Mouse (Mus musculus) forebrain, embryonic 15.5 days (tissue): ENCODE results near the gene Tmem35b. TPM values are rescaled to one million over a fixed set of nuclear protein-coding genes. Genes with fewer than 3 reads are reported as not detected.

Experiments used
- ATAC-seq: fragments of 200-750 bp; cut with Nextera tagmentation; replicated peaks from 2 replicates; pipeline ENCODE4 v1.8.0; 2017; ENCODE audit warnings: mild to moderate bottlenecking, moderate TSS enrichment, moderate library complexity
- H3K27ac ChIP-seq: fragments of 300-500 bp; sonication (generic); replicated peaks from 2 replicates; pipeline ENCODE4 v1.5.1; 2015; ENCODE audit warnings: mild to moderate bottlenecking, inconsistent platforms
- H3K27me3 ChIP-seq: fragments of 300-500 bp; sonication (generic); 2 replicates; pipeline ENCODE4 v1.6.1; 2015; ENCODE audit warnings: inconsistent platforms
- H3K36me3 ChIP-seq: fragments of 300-500 bp; sonication (generic); 2 replicates; pipeline ENCODE4 v1.6.1; 2015; ENCODE audit warnings: mild to moderate bottlenecking, inconsistent platforms
- H3K4me1 ChIP-seq: fragments of 300-500 bp; sonication (generic); 2 replicates; pipeline ENCODE4 v1.6.1; 2015; ENCODE audit warnings: inconsistent platforms
- H3K4me2 ChIP-seq: fragments of 300-500 bp; sonication (generic); replicated peaks from 2 replicates; pipeline ENCODE4 v1.6.1; 2015; ENCODE audit warnings: mild to moderate bottlenecking, inconsistent platforms
- H3K4me3 ChIP-seq: fragments of 300-500 bp; sonication (generic); 2 replicates; pipeline ENCODE4 v1.5.1; 2015; ENCODE audit warnings: mild to moderate bottlenecking, inconsistent platforms
- H3K9ac ChIP-seq: fragments of 300-500 bp; sonication (generic); replicated peaks from 2 replicates; pipeline ENCODE4 v1.6.1; 2015; ENCODE audit warnings: mild to moderate bottlenecking, inconsistent platforms
- H3K9me3 ChIP-seq: fragments of 300-500 bp; sonication (generic); 2 replicates; pipeline ENCODE4 v1.6.1; 2016; ENCODE audit warnings: inconsistent platforms
- WGBS: fragments of 180-500 bp; shearing (Covaris S2); methylation state at CpG from one replicate; pipeline ENCODE4 v1.1.7; 2015; ENCODE audit warnings: mixed read lengths; 5-methylcytosine and 5-hydroxymethylcytosine counted together
- polyA plus RNA-seq: library from polyadenylated mRNA; unstranded; fragments of >200 nt; fragmentation: Nextera tagmentation; extraction: Ambion mirVana; gene quantifications from 2 replicates; pipeline ENCODE4 v1.2.1, GENCODE M21; 2015

The Tmem35b gene
- polyA plus RNA-seq, 1 experiment from 2014 or later: 14.2 TPM

DNA sequence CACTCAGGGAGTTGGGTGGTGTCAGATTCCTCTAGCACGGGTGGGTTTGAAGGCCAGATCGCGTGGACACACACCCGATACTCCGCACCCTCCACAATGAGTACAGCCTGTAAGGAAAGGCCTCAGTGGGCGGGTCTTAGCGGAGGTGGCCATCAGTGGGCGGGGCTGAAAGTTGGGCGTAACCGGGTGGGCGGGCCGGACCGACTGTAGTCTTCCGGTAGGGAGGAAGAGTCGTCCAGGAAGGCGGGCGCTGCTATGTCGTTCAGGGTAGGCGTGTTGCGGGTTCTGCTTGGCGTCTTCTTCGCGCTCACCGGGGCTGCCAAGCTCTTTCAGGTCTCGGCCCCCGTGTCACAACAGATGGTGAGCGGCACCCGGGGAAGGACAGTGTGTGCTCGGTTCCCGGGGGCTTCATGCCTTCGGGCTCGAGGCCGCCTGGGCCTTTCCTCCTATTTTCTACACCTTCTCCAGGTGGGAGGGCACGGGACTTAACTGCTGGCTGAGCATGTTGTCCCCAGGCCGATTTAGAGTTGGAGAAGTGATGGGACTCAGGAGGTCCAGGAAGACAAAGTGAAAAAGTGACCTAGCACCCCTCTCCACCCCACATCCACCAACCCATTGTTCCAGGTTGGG, 2.5 kb downstream of the Tmem35b start:
- H3K27me3 ChIP-seq: no peaks in the 10 kb centered on the region
- no peak overlapping the region for H3K27ac ChIP-seq
- 0 out of 2 replicates have a peak, but pooled peaks cover 3% of the 10 kb centered on the region for H3K36me3 ChIP-seq
- under 1% methylated on average over 34 of the region's 35 CpGs for WGBS
- peak; percentile 91 for ATAC-seq
- peak overlapping the region; percentile 47 for H3K4me3 ChIP-seq
- H3K4me2 ChIP-seq: peak overlapping the region; percentile 72
- H3K9me3 ChIP-seq: no peaks in the 10 kb centered on the region
- H3K4me1 ChIP-seq: peaks cover 7% of the 10 kb centered on the region
- H3K9ac ChIP-seq: peak overlapping the region; percentile 53

DNA sequence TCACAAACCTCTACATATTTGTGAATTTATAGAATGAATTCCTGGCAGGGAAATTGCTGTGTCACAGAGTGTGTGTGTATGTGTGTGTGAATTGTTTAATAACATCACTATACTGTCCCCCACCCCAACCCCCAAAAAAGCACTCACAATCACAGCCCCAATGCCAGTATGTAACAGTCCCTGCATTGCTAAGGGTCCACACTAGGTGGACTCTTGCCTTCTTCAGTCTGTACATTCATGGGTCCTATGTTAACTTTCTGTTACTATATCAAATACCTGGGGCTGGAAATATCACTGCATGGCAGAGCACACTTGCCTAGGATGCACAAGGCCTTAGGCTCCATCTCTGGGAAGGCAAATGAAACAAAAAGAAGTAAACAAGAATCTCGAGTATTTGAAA, 11.2 kb downstream of the Tmem35b start:
- no peak overlapping the region for H3K4me2 ChIP-seq
- no peaks in the 10 kb centered on the region for H3K4me1 ChIP-seq
- 59% methylated on average over 1 of the region's 1 CpGs for WGBS
- no peak overlapping the region for H3K4me3 ChIP-seq
- no peaks in the 10 kb centered on the region for H3K9me3 ChIP-seq
- no peak overlapping the region for H3K9ac ChIP-seq
- no peaks in the 10 kb centered on the region for H3K27me3 ChIP-seq
- no peaks in the 10 kb centered on the region for H3K36me3 ChIP-seq
- H3K27ac ChIP-seq: no peak overlapping the region
- no peak for ATAC-seq

DNA sequence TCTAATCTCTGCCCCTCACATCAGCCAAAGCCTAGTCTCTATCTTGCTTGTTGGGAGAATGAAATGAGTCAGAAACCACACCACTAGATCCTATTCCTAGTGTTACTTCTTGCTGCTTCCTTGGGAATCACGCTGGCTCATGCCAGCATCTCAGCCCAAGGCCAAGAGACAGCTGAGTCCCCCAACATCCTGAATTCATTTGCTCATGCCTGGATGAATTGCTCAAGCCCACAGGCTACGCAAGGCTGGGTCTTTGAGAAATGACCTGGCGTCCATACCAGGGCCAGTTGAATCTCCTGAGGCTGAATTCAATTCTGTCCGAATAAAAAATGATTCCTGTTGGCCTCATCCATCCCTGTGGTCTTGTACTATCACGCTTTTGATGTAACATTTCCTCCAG, 14.1 kb downstream of the Tmem35b start:
- 89% methylated on average over 5 of the region's 5 CpGs for WGBS
- no peak for ATAC-seq

DNA sequence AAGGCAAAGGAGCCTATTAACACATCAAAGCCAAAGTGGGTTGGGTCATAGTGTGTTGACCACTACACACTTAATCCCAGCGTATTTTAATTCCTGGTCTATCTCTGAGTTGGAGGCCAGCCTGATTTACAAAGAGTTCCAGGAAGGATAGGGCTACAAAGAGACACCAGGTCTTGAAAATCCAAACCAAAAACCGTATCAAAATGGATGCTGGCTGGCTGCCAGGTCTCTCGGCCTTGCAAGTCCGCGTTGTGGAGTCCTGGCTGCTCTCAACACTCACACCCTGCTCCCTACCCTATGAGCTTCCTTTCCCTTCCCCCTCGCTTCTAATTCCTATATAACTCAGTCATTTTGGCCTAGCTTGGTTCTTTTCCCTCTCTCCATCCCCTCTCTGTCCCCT, 15.0 kb downstream of the Tmem35b start:
- ATAC-seq: no peak
- Histone ChIP-seq H3K4me3 (no peak overlapping the region), H3K4me1 (no peaks in the 10 kb centered on the region), H3K27ac (no peak overlapping the region), H3K27me3 (no peaks in the 10 kb centered on the region), H3K9me3 (no peaks in the 10 kb centered on the region), H3K9ac (no peak overlapping the region), H3K4me2 (no peak overlapping the region), H3K36me3 (no peaks in the 10 kb centered on the region)
- whole genome bisulfite sequencing: 25% methylated on average over 6 of the region's 6 CpGs

More for the DNA sequence above, 14.1 kb downstream of the Tmem35b start:
- Histone ChIP-seq H3K4me1 (no peaks in the 10 kb centered on the region), H3K4me2 (no peak overlapping the region), H3K36me3 (no peaks in the 10 kb centered on the region), H3K9me3 (no peaks in the 10 kb centered on the region), H3K27me3 (no peaks in the 10 kb centered on the region), H3K27ac (no peak overlapping the region), H3K4me3 (no peak overlapping the region), H3K9ac (no peak overlapping the region)

DNA sequence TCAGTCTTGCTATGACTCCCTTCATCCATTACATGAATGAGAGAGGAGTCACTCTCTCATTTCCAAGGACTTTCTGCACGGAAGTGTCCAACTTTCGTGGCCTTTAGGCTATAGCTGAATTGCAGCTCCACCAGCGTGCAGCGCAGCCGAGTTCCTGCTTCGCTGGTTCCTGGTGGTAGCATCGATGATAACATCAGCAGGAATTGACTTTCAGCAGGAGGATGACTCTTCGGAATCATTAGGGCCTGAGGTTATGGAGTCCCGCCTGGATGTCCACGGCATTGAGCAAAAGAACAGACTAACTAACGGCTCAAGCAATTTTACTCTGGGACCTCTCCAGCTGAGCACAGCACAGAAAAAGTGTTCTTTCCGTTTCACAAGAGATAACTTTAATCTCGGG, 26.5 kb downstream of the Tmem35b start:
- no peaks in the 10 kb centered on the region for H3K4me1 ChIP-seq
- H3K27me3 ChIP-seq: no peaks in the 10 kb centered on the region
- H3K27ac ChIP-seq: no peak overlapping the region
- no peak for ATAC-seq
- no peak overlapping the region for H3K4me2 ChIP-seq
- H3K4me3 ChIP-seq: no peak overlapping the region
- WGBS: 83% methylated on average over 13 of the region's 13 CpGs
- H3K9ac ChIP-seq: no peak overlapping the region
- H3K36me3 ChIP-seq: no peaks in the 10 kb centered on the region
- H3K9me3 ChIP-seq: no peaks in the 10 kb centered on the region

DNA sequence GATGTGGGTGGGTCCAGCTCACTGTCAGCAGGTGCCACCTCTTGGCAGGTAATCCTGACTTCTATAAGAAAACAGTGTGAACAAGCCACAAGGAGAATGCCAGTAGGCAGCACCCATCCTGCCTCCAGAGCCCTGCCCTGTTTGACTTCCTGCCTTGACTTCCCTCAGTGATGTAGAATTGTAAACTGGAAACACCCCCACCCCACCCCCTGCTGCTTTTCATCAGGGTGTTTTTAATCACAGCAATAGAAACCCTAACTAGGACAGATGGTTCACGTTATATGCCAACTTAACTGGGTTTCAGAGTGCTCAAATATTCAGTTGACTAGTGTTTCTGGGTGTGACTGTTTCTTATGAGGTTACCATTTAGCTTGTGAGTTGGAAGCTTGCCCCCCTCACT, 29.9 kb downstream of the Tmem35b start:
- Histone ChIP-seq H3K4me2 (no peak overlapping the region), H3K27ac (no peak overlapping the region), H3K27me3 (no peaks in the 10 kb centered on the region), H3K4me1 (no peaks in the 10 kb centered on the region), H3K9ac (no peak overlapping the region), H3K9me3 (no peaks in the 10 kb centered on the region), H3K36me3 (no peaks in the 10 kb centered on the region), H3K4me3 (no peak overlapping the region)
- 47% methylated on average over 1 of the region's 1 CpGs for WGBS
- ATAC-seq: no peak

DNA sequence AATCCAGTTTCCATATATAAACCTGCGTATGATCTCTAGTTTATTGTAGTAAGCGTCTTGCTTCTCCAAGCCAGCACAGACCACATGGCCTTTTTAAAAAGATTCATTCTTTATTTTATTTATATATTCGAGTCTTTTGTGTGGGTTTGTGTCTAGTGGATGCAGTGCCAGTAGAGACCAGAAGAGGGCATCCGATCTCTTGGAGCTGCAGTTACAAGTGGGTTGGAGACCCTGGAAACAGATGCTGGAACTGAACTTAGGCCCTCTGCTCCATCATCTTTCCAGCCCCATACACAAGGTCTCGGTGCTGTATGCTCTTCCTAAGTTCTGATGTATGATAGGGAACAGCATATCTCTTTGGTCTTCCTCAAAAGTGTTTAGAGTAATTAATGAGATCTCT, 32.3 kb downstream of the Tmem35b start:
- H3K9me3 ChIP-seq: no peaks in the 10 kb centered on the region
- whole genome bisulfite sequencing: 64% methylated on average over 5 of the region's 5 CpGs
- H3K27ac ChIP-seq: no peak overlapping the region

DNA sequence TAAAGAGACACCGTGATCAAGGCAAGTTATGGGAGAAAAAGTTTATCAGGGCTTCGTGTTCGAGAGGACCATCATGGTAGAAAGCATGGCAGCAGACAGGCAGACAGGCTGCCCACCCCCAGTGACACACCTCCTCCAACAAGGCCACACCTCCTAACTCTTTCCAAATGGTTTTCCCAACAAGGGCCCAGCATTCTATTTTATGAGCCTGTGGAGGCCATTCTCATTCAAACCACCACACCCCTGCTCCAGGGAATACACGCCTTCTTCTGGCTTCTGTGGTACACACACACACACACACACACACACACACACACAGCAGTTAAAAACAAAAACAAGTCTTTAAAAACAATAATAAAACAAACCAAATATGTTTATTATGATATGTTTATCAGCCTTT, 34.3 kb downstream of the Tmem35b start:
- Histone ChIP-seq H3K9me3 (no peaks in the 10 kb centered on the region), H3K4me2 (no peak overlapping the region), H3K4me3 (no peak overlapping the region), H3K36me3 (no peaks in the 10 kb centered on the region), H3K27me3 (no peaks in the 10 kb centered on the region), H3K4me1 (no peaks in the 10 kb centered on the region), H3K27ac (no peak overlapping the region), H3K9ac (no peak overlapping the region)
- ATAC-seq: no peak
- 87% methylated on average over 4 of the region's 4 CpGs for WGBS

More for the DNA sequence above, 32.3 kb downstream of the Tmem35b start:
- Histone ChIP-seq H3K36me3 (no peaks in the 10 kb centered on the region), H3K4me2 (no peak overlapping the region), H3K4me1 (no peaks in the 10 kb centered on the region), H3K4me3 (no peak overlapping the region), H3K27me3 (no peaks in the 10 kb centered on the region), H3K9ac (no peak overlapping the region)
- ATAC-seq: no peak

DNA sequence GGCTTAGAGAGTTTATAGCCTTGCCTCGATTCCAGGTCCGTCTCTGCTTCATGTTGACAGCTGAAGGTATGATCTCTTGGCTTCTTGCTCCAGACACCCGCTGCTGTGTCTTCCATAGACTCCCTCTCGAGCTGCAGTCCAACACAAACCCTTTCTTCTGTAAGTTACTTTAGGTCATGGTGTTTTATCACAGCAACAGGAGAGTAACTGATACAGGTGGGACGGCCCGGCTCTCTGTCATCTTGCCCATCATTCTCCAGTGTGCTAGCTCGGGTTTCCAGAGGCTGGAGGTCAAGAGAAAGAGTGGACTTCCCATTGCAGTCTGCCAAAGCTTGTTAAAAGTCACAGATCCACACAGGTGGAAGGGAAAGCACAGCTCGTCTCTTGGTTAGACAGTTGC, 40.4 kb downstream of the Tmem35b start:
- WGBS: 77% methylated on average over 8 of the region's 8 CpGs

DNA sequence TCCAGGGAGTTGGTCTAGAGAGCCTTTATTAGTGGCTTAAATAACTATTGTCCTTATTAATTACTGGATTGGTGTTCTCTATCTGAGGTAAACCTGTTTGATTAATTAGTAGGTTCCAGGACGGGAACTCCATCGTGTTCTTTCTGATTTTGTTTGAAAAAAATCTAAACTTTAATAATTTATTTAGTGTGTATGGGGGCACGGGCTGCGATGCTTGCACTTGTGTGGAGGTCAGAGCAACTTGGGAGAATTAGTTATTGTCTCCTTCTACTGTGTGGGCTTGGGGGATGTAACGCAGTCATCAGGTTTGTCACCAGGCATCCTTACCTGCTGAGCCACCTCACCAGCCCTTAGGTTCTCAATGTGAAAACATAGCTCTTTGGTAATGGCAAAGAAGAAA, 43.6 kb downstream of the Tmem35b start:
- Histone ChIP-seq H3K4me1 (peaks cover 37% of the 10 kb centered on the region), H3K36me3 (no peaks in the 10 kb centered on the region), H3K9ac (no peak overlapping the region), H3K4me2 (no peak overlapping the region), H3K4me3 (no peak overlapping the region), H3K27ac (no peak overlapping the region), H3K27me3 (no peaks in the 10 kb centered on the region; the same call in 1 of the 2 replicates), H3K9me3 (no peaks in the 10 kb centered on the region)
- WGBS: 69% methylated on average over 5 of the region's 5 CpGs
- no peak for ATAC-seq

More for the DNA sequence above, 40.4 kb downstream of the Tmem35b start:
- Histone ChIP-seq H3K4me2 (no peak overlapping the region), H3K36me3 (no peaks in the 10 kb centered on the region), H3K9ac (no peak overlapping the region), H3K4me1 (peaks cover 12% of the 10 kb centered on the region), H3K27me3 (no peaks in the 10 kb centered on the region; the same call in 1 of the 2 replicates), H3K9me3 (no peaks in the 10 kb centered on the region), H3K4me3 (no peak overlapping the region), H3K27ac (no peak overlapping the region)
- no peak for ATAC-seq

DNA sequence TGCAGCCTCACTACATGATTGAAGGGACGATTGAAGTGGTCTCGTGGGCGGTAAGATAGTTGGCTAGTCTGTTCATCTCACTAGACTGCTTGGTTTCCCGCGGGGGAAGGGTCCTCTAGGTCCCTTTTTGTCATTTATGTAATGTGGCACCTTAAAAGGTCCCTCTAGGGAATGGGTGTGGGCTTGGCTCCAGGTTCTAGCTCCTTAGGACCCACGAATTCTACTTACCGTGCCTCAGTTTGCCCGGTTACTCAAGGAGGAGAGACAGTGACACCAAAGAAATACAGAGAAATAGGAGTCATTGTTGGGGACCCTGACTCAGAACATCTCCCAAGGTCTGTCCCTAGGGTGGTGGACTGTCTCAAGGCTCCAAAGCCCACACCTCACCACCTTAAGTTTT, 44.2 kb downstream of the Tmem35b start:
- peak overlapping the region; percentile 96 for H3K4me2 ChIP-seq
- WGBS: 12% methylated on average over 8 of the region's 8 CpGs
- H3K36me3 ChIP-seq: no peaks in the 10 kb centered on the region
- ATAC-seq: no peak
- peaks cover 43% of the 10 kb centered on the region for H3K4me1 ChIP-seq
- peak overlapping the region; percentile 65; the same call in 1 of the 2 replicates for H3K9ac ChIP-seq
- H3K9me3 ChIP-seq: no peaks in the 10 kb centered on the region
- H3K4me3 ChIP-seq: peak overlapping the region; percentile 68
- H3K27ac ChIP-seq: no peak overlapping the region
- H3K27me3 ChIP-seq: no peaks in the 10 kb centered on the region; the same call in 1 of the 2 replicates

DNA sequence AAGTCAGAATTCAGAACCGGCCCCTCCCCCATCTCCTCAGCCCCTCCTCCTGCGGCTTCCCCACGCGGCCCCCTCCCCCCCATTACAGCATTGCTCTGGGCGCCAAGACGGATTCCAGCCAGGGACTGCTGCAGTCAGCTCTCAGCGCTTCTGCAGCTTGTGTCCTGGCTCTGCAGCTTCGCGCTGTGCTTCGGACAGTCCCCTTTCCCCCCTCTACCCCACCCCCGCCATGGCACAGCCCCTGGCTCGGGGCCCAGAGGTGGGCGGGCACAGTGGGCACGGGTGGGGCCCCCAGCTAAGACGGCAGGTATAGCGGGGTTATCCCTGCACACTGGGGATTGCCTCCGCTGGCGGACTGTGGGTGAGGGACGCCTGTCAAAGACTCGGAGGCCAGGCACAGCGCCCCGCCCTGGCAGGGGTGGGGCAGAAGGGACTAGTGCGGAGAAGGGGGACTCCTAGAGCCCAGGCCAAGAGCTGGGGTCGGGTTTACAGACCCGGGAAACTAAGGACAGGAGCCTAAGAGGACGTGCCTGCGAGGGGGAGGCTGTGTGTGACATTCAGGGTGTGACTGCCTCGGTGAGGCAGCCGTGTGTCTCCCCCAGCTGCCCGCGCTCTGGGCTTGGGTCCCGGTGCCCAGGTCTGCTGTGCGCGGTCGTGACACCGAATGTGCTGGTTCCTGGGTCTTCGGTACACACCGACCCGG, 44.9 kb downstream of the Tmem35b start:
- H3K9ac ChIP-seq: peak overlapping the region; percentile 65
- no peaks in the 10 kb centered on the region; the same call in 1 of the 2 replicates for H3K27me3 ChIP-seq
- peak overlapping the region; percentile 96 for H3K4me2 ChIP-seq
- H3K9me3 ChIP-seq: no peaks in the 10 kb centered on the region
- H3K27ac ChIP-seq: peak overlapping the region; percentile 62
- peak; percentile 69 for ATAC-seq
- under 1% methylated on average over 39 of the region's 39 CpGs for WGBS
- H3K36me3 ChIP-seq: no peaks in the 10 kb centered on the region
- H3K4me1 ChIP-seq: peaks cover 49% of the 10 kb centered on the region
- peak overlapping the region; percentile 68 for H3K4me3 ChIP-seq
